Mouse (Mus musculus) layer of hippocampus, adult 9-10 months (tissue): Measurements from ENCODE around the gene Il21r.

Source experiments
- DNase-seq: peaks from one replicate; pipeline ENCODE4 v3.0.0; 2022; ENCODE audit warnings: low spot score

Il21r gene

GRCm38 (mm10) chr7:125601821-125602448 lies 1.3 kb upstream of the Il21r start:
- no peak for DNase-seq

DNA sequence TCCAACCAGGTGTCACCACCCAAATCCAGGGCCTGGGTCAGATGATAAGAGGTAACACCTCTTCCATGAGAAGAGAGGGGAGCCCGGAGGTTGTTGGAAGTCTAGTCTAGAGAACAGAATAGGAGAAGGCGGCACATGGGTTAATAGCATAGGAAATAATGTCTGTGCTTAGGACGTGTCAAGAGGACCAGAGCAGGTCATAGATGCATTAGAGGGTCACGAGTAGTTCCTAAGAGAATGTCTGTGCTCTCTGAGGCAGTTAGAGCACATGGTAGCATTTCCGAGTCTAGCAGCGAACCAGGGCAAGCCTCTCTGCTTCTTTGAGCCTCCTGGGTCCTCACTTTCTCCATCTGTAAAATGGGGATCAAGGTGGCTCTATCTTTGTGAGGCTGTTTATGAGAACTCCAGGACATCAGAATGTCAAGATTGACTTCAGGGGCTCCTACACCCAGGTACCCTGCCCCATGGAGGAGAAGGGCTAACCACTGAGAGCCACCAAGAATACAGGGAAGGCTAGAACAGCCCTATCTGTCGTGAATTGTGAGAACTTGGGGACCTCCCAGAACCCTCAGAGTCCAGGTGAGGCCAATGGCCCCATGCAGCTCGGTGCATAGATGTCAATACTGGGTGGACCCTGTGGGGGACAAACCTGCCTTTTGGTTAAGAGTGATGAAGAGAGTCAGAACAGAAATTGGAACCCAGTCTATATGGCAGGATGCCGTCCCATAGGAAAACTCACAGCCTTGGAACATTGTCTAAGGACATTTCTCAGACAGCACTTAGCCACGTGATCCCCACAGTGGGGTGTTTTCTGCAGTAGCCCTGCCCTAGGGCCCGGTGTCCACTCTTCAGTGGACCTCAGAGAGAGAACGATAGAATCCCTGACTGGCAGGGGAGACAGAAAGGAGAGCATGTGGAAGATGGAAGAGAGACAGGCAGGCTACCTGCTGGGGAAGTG lies 1.4 kb downstream of the Il21r start:
- no peak for DNase-seq

DNA sequence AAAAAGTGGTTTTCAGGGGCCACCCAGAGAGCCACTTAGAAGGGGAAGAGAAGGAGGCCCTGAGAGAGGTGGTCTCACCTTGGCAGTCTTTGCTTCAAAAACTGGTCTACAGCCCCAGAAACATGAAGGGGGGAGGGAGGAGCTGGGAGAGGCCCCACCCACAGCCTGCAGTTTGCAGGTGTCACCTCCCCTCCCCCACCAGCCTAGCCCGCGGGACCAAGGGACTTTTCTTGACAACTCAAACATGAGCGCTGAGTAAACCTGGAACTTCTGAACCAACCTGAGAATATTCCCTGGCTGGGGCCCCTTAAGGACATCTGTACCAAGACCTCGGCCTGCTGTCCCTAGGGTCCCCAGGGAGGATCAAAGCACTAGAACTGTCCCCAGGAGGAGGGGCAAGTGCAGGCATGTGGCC lies 2.5 kb downstream of the Il21r start:
- DNase-seq: no peak

GRCm38 (mm10) chr7:125606265-125607164 lies 3.3 kb downstream of the Il21r start:
- no peak for DNase-seq

GRCm38 (mm10) chr7:125607384-125608182 lies 4.4 kb downstream of the Il21r start:
- DNase-seq: no peak

DNA sequence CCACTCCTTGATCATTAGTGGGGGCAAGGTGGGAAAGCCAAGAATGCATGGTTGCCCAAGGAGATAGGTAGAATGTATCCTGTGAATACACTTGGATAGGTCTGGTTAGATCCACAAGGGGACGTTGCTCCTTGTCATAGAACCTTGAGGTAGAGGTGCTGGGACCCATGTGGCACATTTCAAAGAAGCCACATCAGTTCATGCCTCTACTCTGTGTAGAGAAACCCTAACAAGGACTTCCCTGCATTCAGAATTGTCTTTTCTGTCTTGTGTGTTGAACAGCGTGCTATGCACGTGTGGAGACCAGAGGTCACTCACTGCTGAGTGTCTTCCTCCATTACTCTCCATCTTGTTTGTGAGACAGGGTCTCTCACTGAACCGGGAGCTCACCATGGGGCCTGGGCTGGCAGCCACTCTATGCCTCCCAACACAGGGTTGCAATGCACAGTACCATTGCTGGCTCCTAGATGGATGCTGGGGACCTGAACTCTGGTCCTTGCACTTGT lies 5.0 kb downstream of the Il21r start:
- no peak for DNase-seq

DNA sequence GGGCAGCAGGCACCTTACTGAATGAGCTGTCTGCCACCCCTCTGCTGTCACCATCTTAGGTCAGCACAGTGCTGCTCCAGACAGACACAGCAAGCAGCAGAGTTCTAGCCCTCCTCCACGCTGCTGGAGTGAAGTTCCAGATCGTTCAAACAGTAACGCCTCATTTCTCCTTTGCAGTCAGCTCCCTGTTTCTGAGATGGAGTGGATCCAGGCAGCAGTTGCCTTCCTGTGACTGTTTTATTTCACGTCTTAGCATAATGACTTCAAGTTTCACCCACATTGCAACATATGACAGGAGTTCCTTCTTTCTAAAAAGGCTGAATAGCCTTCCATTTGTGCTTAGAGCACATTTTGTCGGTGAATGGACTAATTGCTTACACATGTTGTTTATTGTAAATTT lies 10.3 kb downstream of the Il21r start:
- no peak for DNase-seq

GRCm38 (mm10) chr7:125615453-125615852 lies 12.2 kb downstream of the Il21r start:
- no peak for DNase-seq

- no peak for DNase-seq
Measured at GRCm38 (mm10) chr7:125618016-125618415, 14.8 kb downstream of the Il21r start.

- no peak for DNase-seq
Measured at GRCm38 (mm10) chr7:125620077-125620476, 16.8 kb downstream of the Il21r start.

GRCm38 (mm10) chr7:125622741-125623685 lies 19.8 kb downstream of the Il21r start:
- DNase-seq: no peak

DNA sequence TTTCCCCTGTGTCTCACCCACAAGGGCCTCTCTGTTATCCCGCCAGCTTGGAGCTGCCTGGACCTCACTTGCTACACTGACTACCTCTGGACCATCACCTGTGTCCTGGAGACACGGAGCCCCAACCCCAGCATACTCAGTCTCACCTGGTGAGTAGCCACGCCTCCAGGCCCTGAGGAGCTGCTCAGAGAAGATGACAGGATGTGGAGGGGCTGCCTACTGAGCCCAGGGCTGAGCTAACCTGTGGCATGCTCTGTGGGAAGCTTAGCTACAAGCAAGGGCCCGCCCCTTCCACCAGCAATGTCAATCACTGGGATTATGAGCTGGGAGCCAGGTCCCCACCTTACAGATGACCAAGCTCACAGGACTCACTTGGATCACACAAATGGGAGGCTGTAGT lies 22.0 kb downstream of the Il21r start:
- DNase-seq: no peak

- no peak for DNase-seq
Measured at GRCm38 (mm10) chr7:125625829-125626228, 22.6 kb downstream of the Il21r start.

GRCm38 (mm10) chr7:125630317-125630716 lies 27.1 kb downstream of the Il21r start:
- DNase-seq: no peak

GRCm38 (mm10) chr7:125630989-125631388 lies 27.8 kb downstream of the Il21r start:
- no peak for DNase-seq

- no peak for DNase-seq
Measured at GRCm38 (mm10) chr7:125637220-125638140, 34.3 kb downstream of the Il21r start.

DNA sequence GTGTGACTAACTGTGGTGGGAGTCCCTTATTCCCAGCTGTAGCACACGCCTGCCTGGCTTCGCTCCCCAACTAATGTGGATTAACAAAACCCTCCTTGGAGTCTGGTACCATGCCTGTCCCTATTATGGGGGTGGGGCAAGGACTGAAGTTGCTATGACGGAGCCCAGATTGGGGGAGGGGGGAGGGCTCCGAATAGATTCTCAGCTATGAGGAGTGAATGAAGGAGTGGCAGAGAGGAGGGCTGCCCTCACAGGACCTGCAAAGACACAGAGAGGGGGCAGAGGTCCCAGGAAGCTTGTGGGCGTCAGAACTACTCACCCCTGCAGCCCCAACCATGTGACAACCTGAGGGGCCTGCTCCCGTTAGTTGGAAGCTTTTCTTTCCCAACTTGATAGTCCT lies 35.1 kb downstream of the Il21r start:
- DNase-seq: no peak

DNA sequence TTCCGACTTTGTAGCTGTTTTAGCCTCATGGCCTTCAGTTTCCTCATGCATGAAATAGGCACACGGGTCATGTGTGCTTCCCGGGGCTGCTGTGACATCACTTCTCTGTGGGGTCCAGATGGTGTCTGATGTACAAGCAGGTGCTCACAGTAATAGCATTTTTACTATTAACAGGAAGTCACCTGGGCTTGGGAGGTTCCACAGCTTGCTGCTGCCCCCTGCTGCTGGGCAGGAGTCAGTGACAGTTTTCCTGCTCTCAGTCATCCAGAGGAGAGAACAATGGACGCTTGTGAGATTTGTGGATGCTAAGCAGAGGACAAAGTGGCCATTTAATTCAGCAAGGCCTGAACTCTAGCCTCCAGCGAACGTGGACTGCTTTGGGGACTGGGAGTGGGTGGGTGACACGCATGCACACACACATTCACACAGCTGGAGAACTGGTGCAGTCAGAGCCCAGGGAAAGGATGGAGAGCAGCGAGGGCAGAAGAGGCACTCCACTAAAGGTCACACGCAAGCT lies 35.7 kb downstream of the Il21r start:
- DNase-seq: peak; percentile 42

GRCm38 (mm10) chr7:125643880-125644279 lies 40.7 kb downstream of the Il21r start:
- no peak for DNase-seq
